Mouse (Mus musculus) stomach, embryonic 14.5 days (tissue): ENCODE results near the gene Igsf21. TPM values are rescaled to one million over a fixed set of nuclear protein-coding genes. Genes with fewer than 3 reads are reported as not detected.

Experiments used
- ATAC-seq: fragments of 200-750 bp; cut with Nextera tagmentation; 2 replicates; pipeline ENCODE4 v1.8.0; 2017; ENCODE audit warnings: low read depth, moderate TSS enrichment; ENCODE audit not compliant: insufficient number of reproducible peaks, insufficient read depth, low FRiP score
- H3K27ac ChIP-seq: fragments of 300-500 bp; sonication (generic); 2 replicates; pipeline ENCODE4 v1.5.1; 2014; ENCODE audit warnings: mild to moderate bottlenecking, low read length, moderate library complexity, mixed read lengths
- H3K27me3 ChIP-seq: fragments of 300-500 bp; sonication (generic); 2 replicates; pipeline ENCODE4 v1.6.1; 2014; ENCODE audit warnings: low read length, control low read depth, mixed read lengths; ENCODE audit not compliant: control insufficient read depth, insufficient read depth
- H3K36me3 ChIP-seq: fragments of 300-500 bp; sonication (generic); 2 replicates; pipeline ENCODE4 v1.6.1; 2014; ENCODE audit warnings: mild to moderate bottlenecking, control low read depth, low read length, moderate library complexity, mixed read lengths; ENCODE audit not compliant: control insufficient read depth, insufficient read depth
- H3K4me1 ChIP-seq: fragments of 300-500 bp; sonication (generic); 2 replicates; pipeline ENCODE4 v1.6.1; 2014; ENCODE audit warnings: low read length, control low read depth, mixed read lengths; ENCODE audit not compliant: control insufficient read depth, insufficient read depth
- H3K4me2 ChIP-seq: fragments of 300-500 bp; sonication (generic); replicated peaks from 2 replicates; pipeline ENCODE4 v1.6.1; 2014; ENCODE audit warnings: low read depth, low read length, control low read depth
- H3K4me3 ChIP-seq: fragments of 300-500 bp; sonication (generic); 2 replicates; pipeline ENCODE4 v1.5.1; 2014; ENCODE audit warnings: low read depth, low read length, control low read depth
- H3K9ac ChIP-seq: fragments of 300-500 bp; sonication (generic); replicated peaks from 2 replicates; pipeline ENCODE4 v1.6.1; 2014; ENCODE audit warnings: low read depth, mild to moderate bottlenecking, control low read depth, low read length, moderate library complexity, mixed read lengths
- H3K9me3 ChIP-seq: fragments of 300-500 bp; sonication (generic); 2 replicates; pipeline ENCODE4 v1.6.1; 2016; ENCODE audit warnings: low read depth, low read length, control low read depth; ENCODE audit not compliant: control insufficient read depth
- WGBS: fragments of 180-500 bp; shearing (Covaris S2); extraction: QIAGEN DNeasy Blood & Tissue Kit; methylation state at CpG from one replicate; pipeline ENCODE4 v1.1.7; 2014; 5-methylcytosine and 5-hydroxymethylcytosine counted together
- polyA plus RNA-seq: library from polyadenylated mRNA; unstranded; fragments of >200 nt; fragmentation: Nextera tagmentation; extraction: Ambion mirVana; gene quantifications from 2 replicates; pipeline ENCODE4 v1.2.1, GENCODE M21; 2014

Gene Igsf21
- polyA plus RNA-seq, 1 experiment from 2014 or later: 1.2 TPM

- H3K27me3 ChIP-seq: no peaks in the 10 kb centered on the region
- ATAC-seq: peak; percentile 58; the same call in 1 of the 2 replicates
- peaks cover 4% of the 10 kb centered on the region; the same call in 1 of the 2 replicates for H3K4me1 ChIP-seq
- H3K9ac ChIP-seq: no peak overlapping the region
- H3K4me2 ChIP-seq: no peak overlapping the region
- no peak overlapping the region for H3K4me3 ChIP-seq
- H3K9me3 ChIP-seq: peaks cover 8% of the 10 kb centered on the region; the same call in 1 of the 2 replicates
- no peak overlapping the region for H3K27ac ChIP-seq
- no peaks in the 10 kb centered on the region for H3K36me3 ChIP-seq
- WGBS: 6% methylated on average over 15 of the region's 15 CpGs
These were observed 176.8 kb downstream of the Igsf21 start for GRCm38 (mm10) chr4:140069563-140070330.

- Histone ChIP-seq H3K9ac (no peak overlapping the region), H3K9me3 (peaks cover 8% of the 10 kb centered on the region; the same call in 1 of the 2 replicates), H3K4me2 (no peak overlapping the region), H3K36me3 (no peaks in the 10 kb centered on the region), H3K4me1 (peaks cover 4% of the 10 kb centered on the region; the same call in 1 of the 2 replicates), H3K27ac (no peak overlapping the region), H3K27me3 (no peaks in the 10 kb centered on the region), H3K4me3 (no peak overlapping the region)
- no peak for ATAC-seq
- WGBS: 90% methylated on average over 6 of the region's 6 CpGs
These were observed 178.1 kb downstream of the Igsf21 start for GRCm38 (mm10) chr4:140068468-140068867.

- H3K27ac ChIP-seq: no peak overlapping the region
- H3K4me1 ChIP-seq: peaks cover 4% of the 10 kb centered on the region; the same call in 1 of the 2 replicates
- ATAC-seq: no peak
- no peak overlapping the region for H3K4me3 ChIP-seq
- H3K9ac ChIP-seq: no peak overlapping the region
- no peaks in the 10 kb centered on the region for H3K27me3 ChIP-seq
- H3K4me2 ChIP-seq: no peak overlapping the region
- H3K9me3 ChIP-seq: peaks cover 8% of the 10 kb centered on the region; the same call in 1 of the 2 replicates
- no peaks in the 10 kb centered on the region for H3K36me3 ChIP-seq
- WGBS: 86% methylated on average over 12 of the region's 12 CpGs
These were observed 180.6 kb downstream of the Igsf21 start for GRCm38 (mm10) chr4:140066011-140066410.

- no peak for ATAC-seq
- no peaks in the 10 kb centered on the region for H3K27me3 ChIP-seq
- no peak overlapping the region for H3K4me2 ChIP-seq
- no peaks in the 10 kb centered on the region for H3K36me3 ChIP-seq
- H3K4me3 ChIP-seq: no peak overlapping the region
- no peak overlapping the region for H3K27ac ChIP-seq
- H3K9ac ChIP-seq: no peak overlapping the region
- H3K4me1 ChIP-seq: no peaks in the 10 kb centered on the region
- H3K9me3 ChIP-seq: peaks cover 3% of the 10 kb centered on the region; the same call in 1 of the 2 replicates
- 87% methylated on average over 13 of the region's 13 CpGs for WGBS
These were observed 183.4 kb downstream of the Igsf21 start for GRCm38 (mm10) chr4:140063153-140063671.

- Histone ChIP-seq H3K9me3 (no peaks in the 10 kb centered on the region), H3K27ac (no peak overlapping the region), H3K36me3 (no peaks in the 10 kb centered on the region), H3K4me1 (no peaks in the 10 kb centered on the region), H3K4me2 (no peak overlapping the region), H3K27me3 (no peaks in the 10 kb centered on the region), H3K9ac (no peak overlapping the region), H3K4me3 (no peak overlapping the region)
- ATAC-seq: no peak
- WGBS: 84% methylated on average over 5 of the region's 5 CpGs
These were observed 186.3 kb downstream of the Igsf21 start for GRCm38 (mm10) chr4:140060251-140060650.

DNA sequence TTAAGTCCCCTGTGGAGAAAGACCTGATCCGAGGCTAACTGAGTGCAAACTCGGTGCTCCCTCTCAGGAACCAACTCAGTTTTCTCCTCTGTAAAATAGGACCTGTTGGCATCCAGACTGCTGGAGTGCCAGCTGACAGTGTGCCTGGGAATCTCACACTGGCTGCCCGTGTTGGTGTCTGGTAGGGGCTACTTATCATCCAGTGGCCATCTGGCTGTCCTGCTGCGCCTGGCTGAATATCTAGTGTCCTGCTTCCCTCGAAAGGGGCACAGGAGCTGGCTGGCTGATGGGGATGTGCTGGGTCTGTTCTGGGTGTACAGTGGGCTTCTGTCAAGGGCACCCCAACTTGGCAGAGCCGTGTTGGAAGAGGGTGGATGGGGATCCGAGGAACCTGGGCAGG lies 193.5 kb downstream of the Igsf21 start:
- Histone ChIP-seq H3K27ac (no peak overlapping the region), H3K27me3 (no peaks in the 10 kb centered on the region), H3K4me1 (no peaks in the 10 kb centered on the region), H3K4me3 (no peak overlapping the region), H3K4me2 (no peak overlapping the region), H3K9ac (no peak overlapping the region), H3K9me3 (no peaks in the 10 kb centered on the region; the same call in 1 of the 2 replicates), H3K36me3 (no peaks in the 10 kb centered on the region)
- WGBS: 76% methylated on average over 7 of the region's 7 CpGs
- ATAC-seq: no peak

GRCm38 (mm10) chr4:140052575-140052974 lies 194.0 kb downstream of the Igsf21 start:
- Histone ChIP-seq H3K9me3 (no peaks in the 10 kb centered on the region; the same call in 1 of the 2 replicates), H3K27me3 (no peaks in the 10 kb centered on the region), H3K9ac (no peak overlapping the region), H3K4me1 (no peaks in the 10 kb centered on the region), H3K4me2 (no peak overlapping the region), H3K27ac (no peak overlapping the region), H3K4me3 (no peak overlapping the region), H3K36me3 (no peaks in the 10 kb centered on the region)
- ATAC-seq: no peak
- 54% methylated on average over 11 of the region's 11 CpGs for WGBS

DNA sequence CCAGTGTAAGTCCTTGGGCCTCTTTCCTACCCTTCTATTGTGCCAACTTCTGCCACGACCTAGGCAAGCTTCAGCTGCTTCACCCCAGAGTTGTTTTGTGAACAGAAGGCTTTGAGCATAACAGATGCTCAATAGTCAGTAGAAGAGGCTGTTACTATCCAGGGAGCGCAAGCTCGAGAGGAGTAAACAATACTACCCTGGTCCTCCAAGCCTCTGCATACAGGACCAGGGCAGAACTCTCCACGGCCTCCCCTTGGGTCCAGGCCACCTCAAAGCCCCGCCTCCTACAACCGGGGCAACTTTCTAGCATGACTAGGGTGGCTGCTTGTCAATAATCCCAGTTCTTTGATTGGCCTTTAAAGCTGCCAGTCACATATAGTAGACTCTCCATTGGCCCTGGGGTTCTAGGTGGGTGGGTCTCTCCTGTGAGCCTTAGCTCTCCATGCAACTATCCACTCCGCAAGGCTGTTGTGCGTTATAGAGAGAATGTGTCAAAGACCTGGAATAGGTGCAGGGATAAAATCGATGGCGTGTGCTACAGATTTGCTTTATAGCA lies 198.7 kb downstream of the Igsf21 start:
- Histone ChIP-seq H3K4me1 (no peaks in the 10 kb centered on the region), H3K27ac (no peak overlapping the region), H3K4me2 (no peak overlapping the region), H3K4me3 (no peak overlapping the region), H3K27me3 (no peaks in the 10 kb centered on the region), H3K9ac (no peak overlapping the region), H3K36me3 (no peaks in the 10 kb centered on the region), H3K9me3 (no peaks in the 10 kb centered on the region; the same call in 1 of the 2 replicates)
- no peak for ATAC-seq
- WGBS: 72% methylated on average over 10 of the region's 10 CpGs
